Mouse (Mus musculus): Measurements from ENCODE around the gene P2rx7.

- TF ChIP-seq CTCF (IDR thresholded peaks at IDR 0.05; ENCODE audit: insufficient read depth, low read depth, low read length) (no peak), POLR2A (IDR thresholded peaks at IDR 0.05; ENCODE audit: insufficient read depth, low read depth, low read length) (no peak)
Observed at GRCm38 (mm10) chr5:122665036-122665435, 21.3 kb downstream of the P2rx7 start.

Data from olfactory bulb, adult 2 months (tissue).